18 mouse cellular contexts compared by ENCODE assay signal in the genomic region with DNA sequence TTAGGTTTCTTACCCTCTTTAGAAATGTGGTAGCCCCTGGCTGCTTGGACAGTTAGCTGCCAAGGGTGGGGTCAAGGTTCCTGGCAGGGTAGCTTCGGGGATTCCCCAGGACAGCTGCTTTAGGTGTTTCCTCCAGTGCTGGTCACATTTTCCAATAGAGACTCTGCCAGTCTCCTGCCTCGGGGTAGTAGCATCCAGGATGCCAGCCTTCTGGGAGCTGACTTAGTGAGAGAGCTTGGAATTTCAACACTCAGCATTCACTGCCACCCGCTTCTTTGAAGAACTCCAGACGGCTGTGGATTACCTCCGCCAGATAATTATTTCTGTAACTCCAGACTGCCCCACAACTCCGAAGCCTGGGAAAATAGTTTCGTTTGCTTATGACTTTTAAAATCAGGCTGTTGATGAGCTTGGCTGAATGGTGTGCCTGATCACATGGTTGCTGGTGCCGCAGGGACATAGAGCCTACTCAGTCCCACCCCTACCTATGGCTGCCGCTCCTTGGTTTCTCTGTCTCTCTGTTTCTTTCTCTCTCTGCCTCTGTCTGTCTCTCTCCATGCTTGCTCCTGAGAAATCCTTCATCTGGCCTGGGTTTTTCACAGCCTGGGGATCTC.
DNase-seq lines count a peak whose midpoint lies in the region; ATAC-seq lines count a peak whose summit lies in the region.
"Had no signal": no experiment of that assay in that cellular context is flagged by ENCODE, and none has a peak within 500 bp of the region (broad histone marks: within the 10 kb centered on the region; RNA-seq: fewer than 3 reads in every experiment).

No protein-coding gene starts in this region.

- WGBS in embryonic facial prominence, embryonic 11.5 days = 54% methylated on average over 9 of the region's 9 CpGs
- 21% methylated on average over 9 of the region's 9 CpGs for WGBS in heart, embryonic 16.5 days
- WGBS in hindbrain, embryonic 13.5 days = 81% methylated on average over 9 of the region's 9 CpGs

- no peaks in the 10 kb centered on the region for H3K4me1 ChIP-seq in embryonic facial prominence, embryonic 11.5 days (ENCODE audit: control insufficient read depth, insufficient read depth, low read length)
- H3K4me1 ChIP-seq in heart, embryonic 16.5 days (ENCODE audit: control insufficient read depth, insufficient read depth, low read length) = peaks cover 13% of the 10 kb centered on the region
- peaks cover 4% of the 10 kb centered on the region for H3K4me1 ChIP-seq in hindbrain, embryonic 13.5 days (replicated peaks)
- H3K4me1 ChIP-seq: liver, embryonic 15.5 days had no signal

- no peaks in the 10 kb centered on the region for H3K9me3 ChIP-seq in embryonic facial prominence, embryonic 11.5 days (replicated peaks; ENCODE audit: control insufficient read depth, low read length)
- no peaks in the 10 kb centered on the region for H3K9me3 ChIP-seq in heart, embryonic 16.5 days (replicated peaks; ENCODE audit: control insufficient read depth, low read length)
- no peaks in the 10 kb centered on the region for H3K9me3 ChIP-seq in hindbrain, embryonic 13.5 days
- H3K9me3 ChIP-seq: hindbrain, embryonic 12.5 days; liver, embryonic 15.5 days; midbrain, embryonic 15.5 days had no signal

- no peak overlapping the region for H3K27ac ChIP-seq in embryonic facial prominence, embryonic 11.5 days (replicated peaks; ENCODE audit: low read depth, low read length)
- H3K27ac ChIP-seq in heart, embryonic 16.5 days (ENCODE audit: low read length) = peak overlapping the region; percentile 13
- H3K27ac ChIP-seq in hindbrain, embryonic 13.5 days = no peak overlapping the region
- H3K27ac ChIP-seq: hindbrain, embryonic 12.5 days; kidney, postnatal 0 days; layer of hippocampus, adult 2 months; liver, embryonic 15.5 days; midbrain, embryonic 15.5 days had no signal

- intact Hi-C loops in gastrocnemius, postnatal 14 days (cut with DNase I; ENCODE audit: low total_unique reads) = no loop called here
- intact Hi-C loops in gastrocnemius, postnatal 36 days (cut with DNase I) = no loop called here

- no peak for ATAC-seq in embryonic facial prominence, embryonic 11.5 days (replicated peaks; ENCODE audit: insufficient number of reproducible peaks, low FRiP score, low TSS enrichment, low read depth)
- ATAC-seq in heart, embryonic 16.5 days (replicated peaks; ENCODE audit: extremely low read depth, insufficient read depth, low FRiP score) = peak; percentile 62
- no peak for ATAC-seq in hindbrain, embryonic 13.5 days (ENCODE audit: low FRiP score)
- ATAC-seq in frontal cortex, adult (ENCODE audit: low TSS enrichment) = no peak
- ATAC-seq: intestine, postnatal 0 days; lung, postnatal 0 days; midbrain, embryonic 15.5 days had no signal

- peak; percentile 23 for DNase-seq in gastrocnemius, postnatal 14 days
- no peak for DNase-seq in gastrocnemius, postnatal 36 days
- peak; percentile 19 for DNase-seq in Muller cell, postnatal 12 days (ENCODE audit: inconsistent ontology term)
- DNase-seq in embryonic facial prominence, embryonic 11.5 days (ENCODE audit: low spot score) = peak; percentile 39
- no peak for DNase-seq in spleen, postnatal 36 days (ENCODE audit: low spot score in 2 of 2)
- DNase-seq: adrenal gland, postnatal 10 days; cerebellum, adult 11-12 months; thymus, postnatal 4 days had no signal

- no peaks in the 10 kb centered on the region for H3K36me3 ChIP-seq in embryonic facial prominence, embryonic 11.5 days (replicated peaks; ENCODE audit: control insufficient read depth, insufficient read depth, low read depth, low read length)
- H3K36me3 ChIP-seq in heart, embryonic 16.5 days (ENCODE audit: control insufficient read depth, insufficient read depth) = no peaks in the 10 kb centered on the region
- H3K36me3 ChIP-seq in hindbrain, embryonic 13.5 days = no peaks in the 10 kb centered on the region
- H3K36me3 ChIP-seq: hindbrain, embryonic 12.5 days; liver, embryonic 15.5 days; midbrain, embryonic 15.5 days had no signal

- no peak overlapping the region for H3K4me3 ChIP-seq in embryonic facial prominence, embryonic 11.5 days (ENCODE audit: low read depth, low read length)
- H3K4me3 ChIP-seq in heart, embryonic 16.5 days (ENCODE audit: low read length) = peak overlapping the region; percentile 11
- no peak overlapping the region for H3K4me3 ChIP-seq in hindbrain, embryonic 13.5 days
- H3K4me3 ChIP-seq: hindbrain, embryonic 12.5 days; layer of hippocampus, adult 2 months; liver, embryonic 15.5 days; midbrain, embryonic 15.5 days had no signal

- no peaks in the 10 kb centered on the region for H3K27me3 ChIP-seq in embryonic facial prominence, embryonic 11.5 days (ENCODE audit: control insufficient read depth, insufficient read depth, low read length)
- no peaks in the 10 kb centered on the region for H3K27me3 ChIP-seq in heart, embryonic 16.5 days (ENCODE audit: control insufficient read depth, insufficient read depth, low read length)
- no peaks in the 10 kb centered on the region for H3K27me3 ChIP-seq in hindbrain, embryonic 13.5 days
- H3K27me3 ChIP-seq: hindbrain, embryonic 12.5 days; liver, embryonic 15.5 days; midbrain, embryonic 15.5 days had no signal

- H3K4me2 ChIP-seq in embryonic facial prominence, embryonic 11.5 days (ENCODE audit: low read depth, low read length) = no peak overlapping the region
- H3K4me2 ChIP-seq in heart, embryonic 16.5 days (ENCODE audit: low read depth, low read length) = peak overlapping the region; percentile 52
- no peak overlapping the region for H3K4me2 ChIP-seq in hindbrain, embryonic 13.5 days
- H3K4me2 ChIP-seq: hindbrain, embryonic 12.5 days; liver, embryonic 15.5 days; midbrain, embryonic 15.5 days had no signal

- H3K9ac ChIP-seq in embryonic facial prominence, embryonic 11.5 days (replicated peaks; ENCODE audit: low read length) = no peak overlapping the region
- no peak overlapping the region for H3K9ac ChIP-seq in heart, embryonic 16.5 days (ENCODE audit: low read length)
- no peak overlapping the region for H3K9ac ChIP-seq in hindbrain, embryonic 13.5 days
- H3K9ac ChIP-seq: hindbrain, embryonic 12.5 days; liver, embryonic 15.5 days; midbrain, embryonic 15.5 days had no signal

Comparison
In these comparisons a context has a peak if more than half of its experiments do, and no peak if none do; other contexts are left out.
1. DNase-seq: peak in gastrocnemius, postnatal 14 days (single experiment), Muller cell, postnatal 12 days (single experiment) and embryonic facial prominence, embryonic 11.5 days (single experiment); none in gastrocnemius, postnatal 36 days (0 of 2) and spleen, postnatal 36 days (0 of 2).